8 mouse cellular contexts compared by ENCODE assay signal in the genomic region with DNA sequence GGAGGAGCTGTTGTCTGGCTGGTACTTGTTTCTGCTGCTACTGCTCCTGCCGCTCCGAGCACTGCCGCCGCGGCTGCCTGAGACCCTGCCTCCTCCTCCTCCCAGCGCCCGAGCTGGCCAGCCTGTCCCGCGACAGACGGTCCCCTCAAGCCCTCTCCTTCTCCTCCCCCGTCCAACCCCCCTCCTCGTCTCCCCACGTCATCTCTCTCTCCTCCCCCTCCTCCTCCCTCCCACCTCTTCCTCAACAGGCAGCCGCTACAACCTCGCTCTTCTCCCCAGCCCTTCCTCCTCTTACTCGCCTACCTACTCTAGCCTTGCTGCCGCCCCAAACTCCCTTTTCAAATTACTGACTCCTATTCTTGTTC. TPM values are rescaled to one million over a fixed set of nuclear protein-coding genes. Genes with fewer than 3 reads are reported as not detected.
A peak's percentile ranks its signal among the peaks of the same experiment; 100 is the strongest.
DNase-seq lines count a peak whose midpoint lies in the region; ATAC-seq and TF ChIP-seq lines count a peak whose summit lies in the region.

Gene Slc16a2, minus strand, starts transcription at position 152 of the 365 bp plus-strand sequence.

- peak within 1 kb of the TSS; percentile 75 for H3K27ac ChIP-seq in forebrain, embryonic 13.5 days
- H3K27ac ChIP-seq in liver, postnatal 0 days (ENCODE audit: low read depth) = peak within 1 kb of the TSS; percentile 81
- H3K27ac ChIP-seq in neural tube, embryonic 14.5 days (ENCODE audit: low read depth, low read length) = peak within 1 kb of the TSS; percentile 52; the same call in 1 of the 2 replicates

- H3K4me2 ChIP-seq in forebrain, embryonic 13.5 days = peak within 1 kb of the TSS; percentile 72
- H3K4me2 ChIP-seq in liver, postnatal 0 days (ENCODE audit: low read depth, low read length) = peak within 1 kb of the TSS; percentile 69
- peak within 1 kb of the TSS; percentile 68 for H3K4me2 ChIP-seq in neural tube, embryonic 14.5 days (ENCODE audit: low read depth, low read length)

- no peak for TF ChIP-seq CTCF in liver, postnatal 0 days (IDR thresholded peaks at IDR 0.05; ENCODE audit: low read depth)

- WGBS in forebrain, embryonic 13.5 days = 20% methylated on average over 14 of the region's 17 CpGs
- WGBS in liver, postnatal 0 days (ENCODE audit: insufficient replicate concordance) = 13% methylated on average over 14 of the region's 17 CpGs
- 17% methylated on average over 9 of the region's 17 CpGs for WGBS in neural tube, embryonic 14.5 days

- intact Hi-C loops in heart, postnatal 14 days (cut with DNase I) = loop anchor here (5.0 kb wide), 1 partner anchor 125 kb away; no protein-coding TSS in a partner anchor

- H3K36me3 ChIP-seq in forebrain, embryonic 13.5 days (ENCODE audit: poor library complexity, severe bottlenecking) = no peaks in the 10 kb centered on the region
- no peaks in the 10 kb centered on the region for H3K36me3 ChIP-seq in liver, postnatal 0 days (replicated peaks; ENCODE audit: insufficient read depth, low read length)
- no peaks in the 10 kb centered on the region for H3K36me3 ChIP-seq in neural tube, embryonic 14.5 days (ENCODE audit: control insufficient read depth, insufficient read depth, low read length)

- peak within 1 kb of the TSS; percentile 54 for H3K4me3 ChIP-seq in forebrain, embryonic 13.5 days
- H3K4me3 ChIP-seq in liver, postnatal 0 days (ENCODE audit: low read depth, low read length) = peak within 1 kb of the TSS; percentile 53
- peak within 1 kb of the TSS; percentile 48 for H3K4me3 ChIP-seq in neural tube, embryonic 14.5 days (ENCODE audit: low read depth, low read length)

- TF ChIP-seq EP300 in liver, postnatal 0 days (IDR thresholded peaks at IDR 0.05; ENCODE audit: low read depth) = no peak

- peaks cover 67% of the 10 kb centered on the region; the same call in 1 of the 2 replicates for H3K27me3 ChIP-seq in forebrain, embryonic 13.5 days
- H3K27me3 ChIP-seq in liver, postnatal 0 days (ENCODE audit: insufficient read depth, low read length) = peaks cover 11% of the 10 kb centered on the region; the same call in 1 of the 2 replicates
- H3K27me3 ChIP-seq in neural tube, embryonic 14.5 days (ENCODE audit: control insufficient read depth, insufficient read depth, low read length) = peaks cover 22% of the 10 kb centered on the region

- peaks cover 13% of the 10 kb centered on the region for H3K4me1 ChIP-seq in forebrain, embryonic 13.5 days
- no peaks in the 10 kb centered on the region; the same call in 1 of the 2 replicates for H3K4me1 ChIP-seq in liver, postnatal 0 days (ENCODE audit: insufficient read depth)
- H3K4me1 ChIP-seq in neural tube, embryonic 14.5 days (ENCODE audit: control insufficient read depth, insufficient read depth, low read length) = no peaks in the 10 kb centered on the region

- peak; percentile 94 for ATAC-seq in CD4-positive, CD25-positive, alpha-beta regulatory T cell, adult 4 months
- peak; percentile 91 for ATAC-seq in forebrain, embryonic 13.5 days
- peak; percentile 74 for ATAC-seq in liver, postnatal 0 days
- ATAC-seq in neural tube, embryonic 14.5 days (ENCODE audit: low read depth) = peak; percentile 90

- no peaks in the 10 kb centered on the region for H3K9me3 ChIP-seq in forebrain, embryonic 13.5 days (replicated peaks)
- H3K9me3 ChIP-seq in liver, postnatal 0 days (ENCODE audit: low read length) = no peaks in the 10 kb centered on the region
- no peaks in the 10 kb centered on the region for H3K9me3 ChIP-seq in neural tube, embryonic 14.5 days (ENCODE audit: control insufficient read depth, low read length)

- peak; percentile 86 for DNase-seq in brain, adult 2 months (ENCODE audit: low read depth, low spot score)
- peak; percentile 59 to 74 for DNase-seq in heart, postnatal 14 days
- DNase-seq in kidney, postnatal 4 days = peak; percentile 78 to 82
- peak; percentile 67 for DNase-seq in liver, postnatal 0 days
- DNase-seq in thymus, adult 18-20 months = peak; percentile 4 to 14

- H3K9ac ChIP-seq in forebrain, embryonic 13.5 days = peak within 1 kb of the TSS; percentile 66
- peak within 1 kb of the TSS; percentile 55 for H3K9ac ChIP-seq in liver, postnatal 0 days (replicated peaks)
- H3K9ac ChIP-seq in neural tube, embryonic 14.5 days (replicated peaks; ENCODE audit: low read depth, low read length) = peak within 1 kb of the TSS; percentile 46

RNA-seq across cellular contexts. Expression of gene Slc16a2, which starts in this region (rescaled TPM):
- not detected for polyA plus RNA-seq in CD4-positive, CD25-positive, alpha-beta regulatory T cell, adult 4 months (2017; shearing (Covaris generic))
- 14.4 and 16.8 TPM in 2 replicates for polyA plus RNA-seq in forebrain, embryonic 13.5 days (2015; fragmentation: Nextera tagmentation; extraction: Ambion mirVana)
- total RNA-seq in heart, postnatal 14 days (2021) = 10 to 100 TPM; 10.3 to 14.3 TPM
- 22.3 and 22.6 TPM in 2 replicates for polyA plus RNA-seq in liver, postnatal 0 days (2015; fragmentation: Nextera tagmentation; extraction: Ambion mirVana)
- 25.2 and 30.3 TPM in 2 replicates for polyA plus RNA-seq in neural tube, embryonic 14.5 days (2014; fragmentation: Nextera tagmentation; extraction: Ambion mirVana)

Comparison
In these comparisons a context has a peak if more than half of its experiments do, and no peak if none do; other contexts are left out.
1. Peak in every context shown above with its lines: DNase-seq, ATAC-seq, H3K4me3 ChIP-seq and H3K27ac ChIP-seq.
2. RNA of gene Slc16a2 (polyA plus RNA-seq): 25.2 to 30.3 TPM in neural tube, embryonic 14.5 days, 22.3 to 22.6 TPM in liver, postnatal 0 days and 14.4 to 16.8 TPM in forebrain, embryonic 13.5 days; not detected in CD4-positive, CD25-positive, alpha-beta regulatory T cell, adult 4 months; every median in the first group is over 10 times any median in the second.
3. Peak in ATAC-seq in CD4-positive, CD25-positive, alpha-beta regulatory T cell, adult 4 months; RNA of the gene not detected or under 1 TPM.
4. DNase-seq: peak in every context shown above with its lines; median percentile 86 in brain, adult 2 months; 80 in kidney, postnatal 4 days; 67 in liver, postnatal 0 days; 66 in heart, postnatal 14 days; 9 in thymus, adult 18-20 months.